Mouse (Mus musculus): ENCODE data around the gene Cacng3.

- TF ChIP-seq POLR2A (IDR thresholded peaks at IDR 0.05; ENCODE audit: low read depth, low read length) (no peak), CTCF (IDR thresholded peaks at IDR 0.05; ENCODE audit: extremely low read depth, insufficient read length, insufficient replicate concordance, low read depth, low read length) (no peak)
Measured at GRCm38 (mm10) chr7:122735323-122735722, 65.0 kb downstream of the Cacng3 start.
